Mouse (Mus musculus): ENCODE measurements around the gene Fan1. TPM values are rescaled to one million over a fixed set of nuclear protein-coding genes. Genes with fewer than 3 reads are reported as not detected.

Gene Fan1
- polyA plus RNA-seq, 1 experiment from 2014 or later: 5.3 TPM

GRCm38 (mm10) chr7:64321658-64322057 is 52.2 kb downstream of the Fan1 start:
- 0 out of 2 replicates have a peak, but pooled peaks cover 7% of the 10 kb centered on the region for H3K36me3 ChIP-seq
- no peak for ATAC-seq
- 83% methylated on average over 4 of the region's 4 CpGs for WGBS
- H3K4me3 ChIP-seq (replicated peaks): no peak overlapping the region
- H3K9me3 ChIP-seq: no peaks in the 10 kb centered on the region
- H3K4me2 ChIP-seq (replicated peaks): no peak overlapping the region
- no peak overlapping the region for H3K9ac ChIP-seq
- H3K4me1 ChIP-seq (replicated peaks): no peaks in the 10 kb centered on the region
- H3K27ac ChIP-seq: no peak overlapping the region
- H3K27me3 ChIP-seq (replicated peaks): no peaks in the 10 kb centered on the region

GRCm38 (mm10) chr7:64321125-64321524 is 52.8 kb downstream of the Fan1 start:
- Histone ChIP-seq H3K4me3 (replicated peaks) (no peak overlapping the region), H3K36me3 (0 out of 2 replicates have a peak, but pooled peaks cover 7% of the 10 kb centered on the region), H3K27me3 (replicated peaks) (no peaks in the 10 kb centered on the region), H3K27ac (no peak overlapping the region), H3K9me3 (no peaks in the 10 kb centered on the region), H3K4me1 (replicated peaks) (no peaks in the 10 kb centered on the region), H3K4me2 (replicated peaks) (no peak overlapping the region), H3K9ac (no peak overlapping the region)
- no peak for ATAC-seq
- WGBS: 87% methylated on average over 5 of the region's 5 CpGs

- peak; percentile 92 for ATAC-seq
- H3K4me1 ChIP-seq (replicated peaks): no peaks in the 10 kb centered on the region
- no peaks in the 10 kb centered on the region for H3K27me3 ChIP-seq (replicated peaks)
- no peak overlapping the region for H3K9ac ChIP-seq
- no peak overlapping the region for H3K27ac ChIP-seq
- H3K4me3 ChIP-seq (replicated peaks): no peak overlapping the region
- 65% methylated on average over 7 of the region's 7 CpGs for WGBS
- H3K9me3 ChIP-seq: no peaks in the 10 kb centered on the region
- no peaks in the 10 kb centered on the region for H3K36me3 ChIP-seq
- no peak overlapping the region for H3K4me2 ChIP-seq (replicated peaks)
Observed at GRCm38 (mm10) chr7:64312811-64313210, 61.1 kb downstream of the Fan1 start.

- H3K27me3 ChIP-seq (replicated peaks): no peaks in the 10 kb centered on the region
- WGBS: 54% methylated on average over 2 of the region's 2 CpGs
- H3K9me3 ChIP-seq: no peaks in the 10 kb centered on the region
- no peaks in the 10 kb centered on the region for H3K4me1 ChIP-seq (replicated peaks)
- no peak overlapping the region for H3K9ac ChIP-seq
- no peak overlapping the region for H3K4me2 ChIP-seq (replicated peaks)
- no peak overlapping the region for H3K4me3 ChIP-seq (replicated peaks)
- ATAC-seq: no peak
- H3K27ac ChIP-seq: no peak overlapping the region
- H3K36me3 ChIP-seq: no peaks in the 10 kb centered on the region
Observed at GRCm38 (mm10) chr7:64310756-64311155, 63.1 kb downstream of the Fan1 start.

GRCm38 (mm10) chr7:64310241-64310640 is 63.7 kb downstream of the Fan1 start:
- Histone ChIP-seq H3K4me1 (replicated peaks) (no peaks in the 10 kb centered on the region), H3K27me3 (replicated peaks) (no peaks in the 10 kb centered on the region), H3K9me3 (no peaks in the 10 kb centered on the region), H3K36me3 (no peaks in the 10 kb centered on the region), H3K9ac (no peak overlapping the region), H3K4me3 (replicated peaks) (no peak overlapping the region), H3K27ac (no peak overlapping the region), H3K4me2 (replicated peaks) (no peak overlapping the region)
- WGBS: 84% methylated on average over 7 of the region's 7 CpGs
- no peak for ATAC-seq

Other genes with a start within 250 kb of the Fan1 start
- gene Trpm1, start 220.3 kb downstream of the Fan1 start, polyA plus RNA-seq (2015; fragmentation: Nextera tagmentation; extraction: Ambion mirVana): not detected in 2 replicates
- 6.5 and 6.6 TPM in 2 replicates for gene Mtmr10, start 86.4 kb downstream of the Fan1 start, polyA plus RNA-seq (2015; fragmentation: Nextera tagmentation; extraction: Ambion mirVana)
- gene Mphosph10, start 18.2 kb upstream of the Fan1 start, polyA plus RNA-seq (2015; fragmentation: Nextera tagmentation; extraction: Ambion mirVana): 38.8 and 42.8 TPM in 2 replicates
- 109 and 111 TPM in 2 replicates for gene Mcee, start 18.5 kb upstream of the Fan1 start, polyA plus RNA-seq (2015; fragmentation: Nextera tagmentation; extraction: Ambion mirVana)
- gene Apba2, start 127.6 kb upstream of the Fan1 start, polyA plus RNA-seq (2015; fragmentation: Nextera tagmentation; extraction: Ambion mirVana): 5.2 and 6.2 TPM in 2 replicates

All from intestine, embryonic 15.5 days (tissue).